Mouse (Mus musculus) frontal cortex, postnatal 25 days (tissue): Measurements from ENCODE around the gene Prr27.

Experiments used
- DNase-seq, 2 experiments: peaks; one replicate each; pipeline ENCODE4 v3.0.0; 2022; ENCODE audit warnings: low spot score in 2 of 2

The Prr27 gene

GRCm38 (mm10) chr5:87825386-87825785 lies at the start of gene Prr27:
Gene Prr27, plus strand, starts transcription at chr5:87825686.
- DNase-seq = no peak

- no peak for DNase-seq
These were observed 42.8 kb upstream of the Prr27 start for GRCm38 (mm10) chr5:87782731-87783130.

- DNase-seq = no peak
These were observed 17.7 kb upstream of the Prr27 start, which contains the start of gene Csn1s2b for GRCm38 (mm10) chr5:87807782-87808181. Gene Csn1s2b, plus strand, starts transcription at chr5:87808082.

GRCm38 (mm10) chr5:87809253-87809652 lies 16.2 kb upstream of the Prr27 start:
- no peak for DNase-seq

GRCm38 (mm10) chr5:87855136-87855716 lies 29.7 kb downstream of the Prr27 start:
- no peak for DNase-seq

- no peak for DNase-seq
These were observed 44.6 kb downstream of the Prr27 start for GRCm38 (mm10) chr5:87870084-87870483.

GRCm38 (mm10) chr5:87871423-87871822 lies 45.9 kb downstream of the Prr27 start:
- no peak for DNase-seq

GRCm38 (mm10) chr5:87884729-87885128 lies 59.2 kb downstream of the Prr27 start, which contains the start of gene Odam:
Gene Odam, plus strand, starts transcription at chr5:87885029.
- no peak for DNase-seq
